ENCODE assay signal across 7 mouse cellular contexts in the genomic region with DNA sequence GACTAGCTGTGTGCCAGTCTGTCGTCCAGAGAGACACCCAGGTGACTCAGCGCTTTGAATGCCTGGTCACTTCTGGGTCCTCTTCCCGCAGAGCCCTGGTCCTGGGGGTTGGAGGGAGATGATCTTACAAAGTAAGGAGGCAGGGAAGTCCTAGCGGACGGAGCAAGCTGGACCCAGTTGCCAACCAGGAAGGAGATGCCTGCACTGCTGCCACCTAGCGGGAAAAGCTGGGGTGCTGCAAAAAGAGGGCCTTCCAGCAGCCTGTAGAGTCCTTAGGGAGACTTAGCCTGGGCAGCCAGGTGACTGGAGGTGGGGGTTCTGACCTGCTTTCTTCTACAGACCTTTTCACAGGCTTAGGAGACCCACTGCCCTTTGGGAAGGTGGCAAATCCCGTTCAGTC. TPM values are rescaled to one million over a fixed set of nuclear protein-coding genes. Genes with fewer than 3 reads are reported as not detected.
DNase-seq lines count a peak whose midpoint lies in the region; ATAC-seq lines count a peak whose summit lies in the region.

No protein-coding gene starts in this region.

- H3K4me1 ChIP-seq in intestine, embryonic 15.5 days (replicated peaks), result peaks cover 13% of the 10 kb centered on the region

- H3K27ac ChIP-seq in intestine, embryonic 15.5 days, result no peak overlapping the region

- H3K4me2 ChIP-seq in intestine, embryonic 15.5 days (replicated peaks), result no peak overlapping the region

- intact Hi-C loops in left cerebral cortex, postnatal 14 days (cut with DNase I), result loop anchor here (5.0 kb wide), 6 partner anchors 67 to 952 kb away; no protein-coding TSS in a partner anchor

- ATAC-seq in intestine, embryonic 15.5 days, result peak; percentile 37

- 6% methylated on average over 7 of the region's 7 CpGs for WGBS in intestine, embryonic 15.5 days

- no peak overlapping the region for H3K4me3 ChIP-seq in intestine, embryonic 15.5 days (replicated peaks)

- H3K9me3 ChIP-seq in intestine, embryonic 15.5 days, result no peaks in the 10 kb centered on the region

- H3K36me3 ChIP-seq in intestine, embryonic 15.5 days, result no peaks in the 10 kb centered on the region

- H3K27me3 ChIP-seq in intestine, embryonic 15.5 days (replicated peaks), result peaks cover 58% of the 10 kb centered on the region

- no peak overlapping the region for H3K9ac ChIP-seq in intestine, embryonic 15.5 days

- peak; percentile 87 for DNase-seq in adrenal gland, postnatal 14 days
- peak; percentile 87 to 91 for DNase-seq in cerebellum, postnatal 14 days
- DNase-seq in frontal cortex, postnatal 36 days (ENCODE audit: low spot score in 2 of 2), result peak; percentile 84 to 85
- DNase-seq in left cerebral cortex, postnatal 14 days (ENCODE audit: low spot score in 2 of 2), result peak; percentile 78 to 87
- DNase-seq in mesoderm, embryonic 11.5 days (ENCODE audit: low read depth, low spot score), result peak; percentile 87
- peak; percentile 86 for DNase-seq in right cerebral cortex, postnatal 4 days

RNA-seq across cellular contexts. Expression of a gene that starts 1.8 kb away (rescaled TPM):
- total RNA-seq in adrenal gland, postnatal 14 days (2021), result 3.2 and 3.3 TPM in 2 replicates
- 0.73 and 1.3 TPM in 2 replicates for polyA plus RNA-seq in intestine, embryonic 15.5 days (2015; fragmentation: Nextera tagmentation; extraction: Ambion mirVana)
- 10 to 100 TPM; 55.6 to 59.1 TPM for total RNA-seq in left cerebral cortex, postnatal 14 days (2021)

Comparison
In these comparisons a context has a peak if more than half of its experiments do, and no peak if none do; other contexts are left out.
1. RNA of a gene that starts 1.8 kb away (total RNA-seq): 55.6 to 59.1 TPM in left cerebral cortex, postnatal 14 days; 3.2 to 3.3 TPM in adrenal gland, postnatal 14 days; every median in the first group is over 10 times any median in the second.
2. Peak in every context shown above with its lines, with median percentiles within 50 percentile points of each other: DNase-seq.